Mouse (Mus musculus): ENCODE data around the gene Trim47. TPM values are rescaled to one million over a fixed set of nuclear protein-coding genes. Genes with fewer than 3 reads are reported as not detected.

The Trim47 gene
- polyA plus RNA-seq, 2 experiments, result 25.1 to 25.5 TPM

- no peak overlapping the region for H3K4me3 ChIP-seq (replicated peaks; ENCODE audit: low read length)
- DNase-seq (ENCODE audit: low spot score), result peak; percentile 32
- H3K27ac ChIP-seq (replicated peaks; ENCODE audit: low read depth, low read length), result no peak overlapping the region
- H3K9me3 ChIP-seq (ENCODE audit: control insufficient read depth, low read length), result no peaks in the 10 kb centered on the region
- H3K9ac ChIP-seq (ENCODE audit: low read depth, low read length, severe bottlenecking), result no peak overlapping the region
- H3K27me3 ChIP-seq (ENCODE audit: control insufficient read depth, insufficient read depth, low read length), result no peaks in the 10 kb centered on the region
- H3K4me2 ChIP-seq (replicated peaks; ENCODE audit: low read depth, low read length, severe bottlenecking), result no peak overlapping the region
- peaks cover 2% of the 10 kb centered on the region; the same call in 1 of the 2 replicates for H3K4me1 ChIP-seq (ENCODE audit: control insufficient read depth, insufficient read depth, low read length)
- no peak for TF ChIP-seq POLR2A (IDR thresholded peaks at IDR 0.05; ENCODE audit: borderline replicate concordance, extremely low read depth, insufficient read depth, insufficient read length)
- WGBS, result 53% methylated on average over 12 of the region's 12 CpGs
- no peak for ATAC-seq (ENCODE audit: low FRiP score, low read depth)
- peaks cover 66% of the 10 kb centered on the region for H3K36me3 ChIP-seq (ENCODE audit: control insufficient read depth, insufficient read depth, low read length)
Measured at GRCm38 (mm10) chr11:116161312-116161711, 34.3 kb upstream of the Trim47 start.

GRCm38 (mm10) chr11:116150960-116151359 lies 23.9 kb upstream of the Trim47 start:
- Histone ChIP-seq H3K4me2 (replicated peaks; ENCODE audit: low read depth, low read length, severe bottlenecking) (no peak overlapping the region), H3K9me3 (ENCODE audit: control insufficient read depth, low read length) (no peaks in the 10 kb centered on the region), H3K4me1 (ENCODE audit: control insufficient read depth, insufficient read depth, low read length) (no peaks in the 10 kb centered on the region), H3K4me3 (replicated peaks; ENCODE audit: low read length) (no peak overlapping the region), H3K27me3 (ENCODE audit: control insufficient read depth, insufficient read depth, low read length) (no peaks in the 10 kb centered on the region), H3K9ac (ENCODE audit: low read depth, low read length, severe bottlenecking) (no peak overlapping the region), H3K27ac (replicated peaks; ENCODE audit: low read depth, low read length) (no peak overlapping the region), H3K36me3 (ENCODE audit: control insufficient read depth, insufficient read depth, low read length) (peaks cover 99% of the 10 kb centered on the region)
- 97% methylated on average over 2 of the region's 2 CpGs for WGBS
- no peak for TF ChIP-seq POLR2A (IDR thresholded peaks at IDR 0.05; ENCODE audit: borderline replicate concordance, extremely low read depth, insufficient read depth, insufficient read length)
- DNase-seq (ENCODE audit: low spot score) (no peak), ATAC-seq (ENCODE audit: low FRiP score, low read depth) (no peak)

DNA sequence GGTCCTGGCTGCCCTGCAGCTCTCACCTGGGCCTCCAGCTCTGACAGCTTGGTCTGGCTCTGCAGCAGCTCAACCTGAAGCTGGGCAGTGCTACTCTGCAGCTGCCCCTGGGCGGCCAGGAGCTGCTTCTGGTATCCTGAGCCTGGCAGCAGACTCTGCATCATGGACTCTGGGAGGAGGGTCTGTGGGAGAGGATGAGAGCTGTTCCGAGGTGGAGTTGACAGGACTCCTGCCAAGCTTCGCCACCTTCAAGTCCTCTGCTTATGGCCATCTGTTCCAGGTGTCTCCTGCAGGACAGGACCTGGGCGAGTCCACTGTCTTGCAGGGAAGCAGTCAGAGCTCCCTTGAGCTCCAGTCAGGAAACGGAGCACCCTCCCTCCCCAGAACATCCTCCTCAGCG lies 22.3 kb upstream of the Trim47 start:
- Histone ChIP-seq H3K4me3 (replicated peaks; ENCODE audit: low read length) (no peak overlapping the region), H3K9ac (ENCODE audit: low read depth, low read length, severe bottlenecking) (no peak overlapping the region), H3K27ac (replicated peaks; ENCODE audit: low read depth, low read length) (no peak overlapping the region), H3K9me3 (ENCODE audit: control insufficient read depth, low read length) (no peaks in the 10 kb centered on the region), H3K27me3 (ENCODE audit: control insufficient read depth, insufficient read depth, low read length) (no peaks in the 10 kb centered on the region), H3K36me3 (ENCODE audit: control insufficient read depth, insufficient read depth, low read length) (peaks cover 99% of the 10 kb centered on the region), H3K4me2 (replicated peaks; ENCODE audit: low read depth, low read length, severe bottlenecking) (no peak overlapping the region), H3K4me1 (ENCODE audit: control insufficient read depth, insufficient read depth, low read length) (no peaks in the 10 kb centered on the region)
- 75% methylated on average over 6 of the region's 6 CpGs for WGBS
- DNase-seq (ENCODE audit: low spot score) (no peak), ATAC-seq (ENCODE audit: low FRiP score, low read depth) (no peak)
- no peak for TF ChIP-seq POLR2A (IDR thresholded peaks at IDR 0.05; ENCODE audit: borderline replicate concordance, extremely low read depth, insufficient read depth, insufficient read length)

DNA sequence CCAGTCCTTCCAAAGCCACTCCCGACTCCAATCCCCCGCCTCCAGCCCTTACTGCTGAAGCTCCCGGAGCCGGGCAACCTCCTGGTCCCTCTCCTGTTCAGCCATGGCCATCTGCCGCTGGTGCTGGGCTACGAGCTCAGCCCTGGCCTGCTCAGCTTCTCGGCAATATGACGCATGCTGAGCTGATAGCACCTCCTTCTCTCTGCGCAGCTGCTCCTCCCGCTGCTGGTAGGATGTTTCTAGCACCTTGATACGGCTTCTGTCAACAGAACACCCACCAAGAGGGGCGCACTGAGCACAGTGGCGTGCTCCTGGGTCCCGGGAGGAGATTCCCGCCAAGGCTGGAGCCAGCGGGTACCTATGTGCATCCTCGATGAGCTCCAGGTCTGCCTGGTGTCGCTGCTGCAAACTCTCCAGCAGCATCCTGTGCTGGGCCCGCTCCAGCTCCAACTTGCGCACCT lies 21.8 kb upstream of the Trim47 start:
- DNase-seq (ENCODE audit: low spot score) (no peak), ATAC-seq (ENCODE audit: low FRiP score, low read depth) (no peak)
- H3K27ac ChIP-seq (replicated peaks; ENCODE audit: low read depth, low read length), result no peak overlapping the region
- no peak overlapping the region for H3K4me2 ChIP-seq (replicated peaks; ENCODE audit: low read depth, low read length, severe bottlenecking)
- H3K9me3 ChIP-seq (ENCODE audit: control insufficient read depth, low read length), result no peaks in the 10 kb centered on the region
- TF ChIP-seq POLR2A (IDR thresholded peaks at IDR 0.05; ENCODE audit: borderline replicate concordance, extremely low read depth, insufficient read depth, insufficient read length), result no peak
- no peaks in the 10 kb centered on the region for H3K27me3 ChIP-seq (ENCODE audit: control insufficient read depth, insufficient read depth, low read length)
- H3K36me3 ChIP-seq (ENCODE audit: control insufficient read depth, insufficient read depth, low read length), result peaks cover 99% of the 10 kb centered on the region
- no peak overlapping the region for H3K4me3 ChIP-seq (replicated peaks; ENCODE audit: low read length)
- H3K4me1 ChIP-seq (ENCODE audit: control insufficient read depth, insufficient read depth, low read length), result no peaks in the 10 kb centered on the region
- H3K9ac ChIP-seq (ENCODE audit: low read depth, low read length, severe bottlenecking), result no peak overlapping the region
- WGBS, result 63% methylated on average over 20 of the region's 20 CpGs

DNA sequence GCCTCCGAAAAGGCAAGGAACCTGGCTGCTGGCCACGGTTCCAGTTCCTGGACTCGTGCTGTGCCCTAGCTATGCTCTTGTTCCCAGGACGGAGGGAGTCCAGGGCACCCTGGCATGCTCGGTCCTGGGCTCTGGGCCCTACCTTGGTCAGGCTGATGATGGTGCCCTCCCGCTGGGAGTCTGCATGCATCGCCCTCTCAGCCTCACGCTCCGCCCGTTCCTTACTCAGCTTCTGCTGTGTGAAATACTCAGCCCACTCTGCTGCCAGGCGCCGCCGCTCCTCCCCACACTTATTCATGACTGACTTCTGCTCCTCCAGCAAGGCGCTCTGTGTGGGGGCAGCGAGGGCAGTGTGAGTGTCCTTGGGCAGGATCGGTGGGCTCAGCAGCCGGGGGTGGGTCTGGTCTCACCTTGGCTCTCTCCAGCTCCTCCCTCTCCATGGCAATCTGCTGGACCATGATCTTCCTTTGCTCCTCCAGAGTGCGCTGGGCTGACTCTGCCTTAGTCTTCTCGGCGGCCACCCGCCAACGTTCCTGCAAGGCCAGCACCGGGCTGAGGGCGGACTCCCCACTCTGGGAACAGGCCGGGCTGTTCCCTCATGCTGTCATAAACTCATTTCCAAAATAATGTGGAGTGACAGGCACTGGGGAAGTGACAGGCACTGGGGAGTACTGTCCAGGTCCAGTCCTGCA lies 19.4 kb upstream of the Trim47 start:
- ATAC-seq (ENCODE audit: low FRiP score, low read depth) (no peak), DNase-seq (ENCODE audit: low spot score) (no peak)
- H3K27ac ChIP-seq (replicated peaks; ENCODE audit: low read depth, low read length), result no peak overlapping the region
- H3K4me1 ChIP-seq (ENCODE audit: control insufficient read depth, insufficient read depth, low read length), result no peaks in the 10 kb centered on the region
- no peak overlapping the region for H3K4me2 ChIP-seq (replicated peaks; ENCODE audit: low read depth, low read length, severe bottlenecking)
- no peak for TF ChIP-seq POLR2A (IDR thresholded peaks at IDR 0.05; ENCODE audit: borderline replicate concordance, extremely low read depth, insufficient read depth, insufficient read length)
- H3K36me3 ChIP-seq (ENCODE audit: control insufficient read depth, insufficient read depth, low read length), result peaks cover 98% of the 10 kb centered on the region
- no peaks in the 10 kb centered on the region for H3K27me3 ChIP-seq (ENCODE audit: control insufficient read depth, insufficient read depth, low read length)
- no peak overlapping the region for H3K9ac ChIP-seq (ENCODE audit: low read depth, low read length, severe bottlenecking)
- H3K9me3 ChIP-seq (ENCODE audit: control insufficient read depth, low read length), result no peaks in the 10 kb centered on the region
- no peak overlapping the region for H3K4me3 ChIP-seq (replicated peaks; ENCODE audit: low read length)
- 80% methylated on average over 25 of the region's 25 CpGs for WGBS

Data from limb, embryonic 14.5 days (tissue).